9 mouse cellular contexts compared by ENCODE assay signal in the genomic region with DNA sequence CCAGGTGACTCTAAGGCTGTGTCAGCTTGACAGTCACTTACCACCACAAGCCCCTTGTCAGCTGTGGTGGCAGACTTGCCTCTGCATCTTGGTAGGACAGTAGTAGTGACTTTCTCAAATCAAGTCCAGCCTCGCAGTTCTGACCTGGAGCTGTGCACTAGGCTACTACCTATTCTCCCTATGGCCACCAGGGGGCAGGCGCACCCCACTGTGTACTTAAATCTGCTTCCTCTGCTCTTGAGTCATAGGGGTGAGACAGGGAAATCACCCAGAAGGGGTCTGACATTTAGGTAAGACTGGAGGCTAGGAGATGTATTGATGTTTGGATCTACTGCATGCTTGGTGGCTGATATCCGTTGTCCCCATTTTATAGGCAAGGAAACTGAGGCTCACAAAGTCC. TPM values are rescaled to one million over a fixed set of nuclear protein-coding genes. Genes with fewer than 3 reads are reported as not detected.
DNase-seq lines count a peak whose midpoint lies in the region; ATAC-seq lines count a peak whose summit lies in the region.
"Had no signal": no experiment of that assay in that cellular context is flagged by ENCODE, and none has a peak within 500 bp of the region (broad histone marks: within the 10 kb centered on the region; RNA-seq: fewer than 3 reads in every experiment).

No protein-coding gene starts in this region.

- H3K4me1 ChIP-seq in heart, embryonic 11.5 days (ENCODE audit: control insufficient read depth, insufficient read depth, low read length) = peaks cover 5% of the 10 kb centered on the region; the same call in 1 of the 2 replicates
- peaks cover 4% of the 10 kb centered on the region; the same call in 1 of the 2 replicates for H3K4me1 ChIP-seq in heart, embryonic 12.5 days (replicated peaks)

- H3K27ac ChIP-seq in heart, embryonic 11.5 days (ENCODE audit: low read depth, low read length) = no peak overlapping the region
- no peak overlapping the region for H3K27ac ChIP-seq in heart, embryonic 12.5 days (ENCODE audit: poor library complexity, severe bottlenecking)
- H3K27ac ChIP-seq: liver, embryonic 15.5 days had no signal

- ATAC-seq in heart, embryonic 11.5 days (replicated peaks; ENCODE audit: insufficient number of reproducible peaks, low FRiP score, low TSS enrichment) = no peak
- peak; percentile 54 for ATAC-seq in heart, embryonic 12.5 days (ENCODE audit: insufficient number of reproducible peaks, low FRiP score)

- WGBS in heart, embryonic 11.5 days (ENCODE audit: insufficient replicate concordance) = 11% methylated on average over 3 of the region's 3 CpGs
- 8% methylated on average over 3 of the region's 3 CpGs for WGBS in heart, embryonic 12.5 days

- H3K9ac ChIP-seq in heart, embryonic 11.5 days (ENCODE audit: low read depth, low read length) = no peak overlapping the region
- no peak overlapping the region for H3K9ac ChIP-seq in heart, embryonic 12.5 days
- H3K9ac ChIP-seq: liver, embryonic 15.5 days had no signal

- no peak overlapping the region for H3K4me3 ChIP-seq in heart, embryonic 11.5 days (ENCODE audit: low read depth, low read length)
- H3K4me3 ChIP-seq in heart, embryonic 12.5 days = no peak overlapping the region
- H3K4me3 ChIP-seq: liver, embryonic 15.5 days had no signal

- no peak overlapping the region for H3K4me2 ChIP-seq in heart, embryonic 11.5 days
- no peak overlapping the region for H3K4me2 ChIP-seq in heart, embryonic 12.5 days
- H3K4me2 ChIP-seq: liver, embryonic 15.5 days had no signal

- H3K9me3 ChIP-seq in heart, embryonic 11.5 days (replicated peaks; ENCODE audit: control insufficient read depth, low read length) = no peaks in the 10 kb centered on the region
- no peaks in the 10 kb centered on the region for H3K9me3 ChIP-seq in heart, embryonic 12.5 days (replicated peaks)
- H3K9me3 ChIP-seq: liver, embryonic 15.5 days had no signal

- peak; percentile 94 for DNase-seq in heart, adult 11 months
- peak; percentile 79 for DNase-seq in adipocyte (ENCODE audit: low spot score)
- peak; percentile 83 for DNase-seq in embryo, embryonic 10.5 days (ENCODE audit: low spot score)
- peak; percentile 80 for DNase-seq in kidney, postnatal 10 days
- peak; percentile 72 for DNase-seq in lung, postnatal 14 days
- peak; percentile 51 to 55 for DNase-seq in right cerebral cortex, postnatal 36 days (ENCODE audit: low spot score in 2 of 2)

- no peaks in the 10 kb centered on the region for H3K27me3 ChIP-seq in heart, embryonic 11.5 days (ENCODE audit: control insufficient read depth, insufficient read depth, low read length)
- H3K27me3 ChIP-seq in heart, embryonic 12.5 days (replicated peaks) = no peaks in the 10 kb centered on the region
- H3K27me3 ChIP-seq: liver, embryonic 15.5 days had no signal

- no peaks in the 10 kb centered on the region for H3K36me3 ChIP-seq in heart, embryonic 11.5 days (ENCODE audit: control insufficient read depth, insufficient read depth, low read length)
- no peaks in the 10 kb centered on the region for H3K36me3 ChIP-seq in heart, embryonic 12.5 days
- H3K36me3 ChIP-seq: liver, embryonic 15.5 days had no signal

RNA-seq across cellular contexts. Expression of gene Pfkfb4, which starts 9.1 kb away (rescaled TPM):
- 3.6 and 4.5 TPM in 2 replicates for polyA plus RNA-seq in heart, embryonic 11.5 days (2014; fragmentation: Nextera tagmentation; extraction: Ambion mirVana)
- 3.0 and 4.3 TPM in 2 replicates for polyA plus RNA-seq in heart, embryonic 12.5 days (2016; fragmentation: Nextera tagmentation; extraction: Ambion mirVana)

RNA-seq across cellular contexts. Expression of gene Ucn2, which starts 14.9 kb away (rescaled TPM):
- polyA plus RNA-seq in heart, embryonic 11.5 days (2014; fragmentation: Nextera tagmentation; extraction: Ambion mirVana) = not detected in 2 replicates
- not detected in 2 replicates for polyA plus RNA-seq in heart, embryonic 12.5 days (2016; fragmentation: Nextera tagmentation; extraction: Ambion mirVana)

RNA-seq across cellular contexts. Expression of gene Shisa5, which starts 37.6 kb away (rescaled TPM):
- 49.0 and 59.1 TPM in 2 replicates for polyA plus RNA-seq in heart, embryonic 11.5 days (2014; fragmentation: Nextera tagmentation; extraction: Ambion mirVana)
- polyA plus RNA-seq in heart, embryonic 12.5 days (2016; fragmentation: Nextera tagmentation; extraction: Ambion mirVana) = 67.5 and 70.3 TPM in 2 replicates

RNA-seq across cellular contexts. Expression of gene Col7a1, which starts 47.3 kb away (rescaled TPM):
- 0.28 and 0.77 TPM in 2 replicates for polyA plus RNA-seq in heart, embryonic 11.5 days (2014; fragmentation: Nextera tagmentation; extraction: Ambion mirVana)
- 1.1 and 1.3 TPM in 2 replicates for polyA plus RNA-seq in heart, embryonic 12.5 days (2016; fragmentation: Nextera tagmentation; extraction: Ambion mirVana)

RNA-seq across cellular contexts. Expression of gene Trex1, which starts 58.8 kb away (rescaled TPM):
- 5.7 and 7.0 TPM in 2 replicates for polyA plus RNA-seq in heart, embryonic 11.5 days (2014; fragmentation: Nextera tagmentation; extraction: Ambion mirVana)
- 5.8 and 7.1 TPM in 2 replicates for polyA plus RNA-seq in heart, embryonic 12.5 days (2016; fragmentation: Nextera tagmentation; extraction: Ambion mirVana)
